Mouse (Mus musculus): ENCODE results near the gene Kcnmb2.

Gene Kcnmb2

GRCm38 (mm10) chr3:32144194-32144593, 241.9 kb downstream of the Kcnmb2 start:
- CTCF ChIA-PET: no interaction called here

GRCm38 (mm10) chr3:32144655-32145054, 242.3 kb downstream of the Kcnmb2 start:
- CTCF ChIA-PET: no interaction called here

- CTCF ChIA-PET: no interaction called here
Observed at GRCm38 (mm10) chr3:32147739-32148138, 245.4 kb downstream of the Kcnmb2 start.

- CTCF ChIA-PET: no interaction called here
Observed at GRCm38 (mm10) chr3:32149851-32150570, 247.7 kb downstream of the Kcnmb2 start.

GRCm38 (mm10) chr3:32180519-32180918, 278.2 kb downstream of the Kcnmb2 start:
- CTCF ChIA-PET: no interaction called here

GRCm38 (mm10) chr3:32185855-32186522, 283.7 kb downstream of the Kcnmb2 start:
- CTCF ChIA-PET: no interaction called here

- CTCF ChIA-PET: no interaction called here
Observed at GRCm38 (mm10) chr3:32188521-32188920, 286.2 kb downstream of the Kcnmb2 start.

GRCm38 (mm10) chr3:32188955-32189354, 286.6 kb downstream of the Kcnmb2 start:
- CTCF ChIA-PET: no interaction called here

- CTCF ChIA-PET: no interaction called here
Observed at GRCm38 (mm10) chr3:32189956-32190355, 287.6 kb downstream of the Kcnmb2 start.

GRCm38 (mm10) chr3:32194014-32194413, 291.7 kb downstream of the Kcnmb2 start:
- CTCF ChIA-PET: no interaction called here

GRCm38 (mm10) chr3:32226755-32227154, 324.4 kb downstream of the Kcnmb2 start:
- CTCF ChIA-PET: no interaction called here

- CTCF ChIA-PET: no interaction called here
Observed at GRCm38 (mm10) chr3:32236766-32237165, 334.5 kb downstream of the Kcnmb2 start.

Data from spleen, embryonic (tissue).